Mouse (Mus musculus) liver, adult 2 months (tissue): ENCODE data around the gene Klf11.

Experiments used
- CTCF ChIP-seq: fragments of 200-500 bp; IDR thresholded peaks from 2 replicates; pipeline ENCODE4 v1.5.1; 2011; ENCODE audit warnings: low read depth, low read length, control low read depth
- POLR2A ChIP-seq: fragments of 200-500 bp; IDR thresholded peaks from 2 replicates; pipeline ENCODE4 v1.6.1; 2011; ENCODE audit warnings: low read length, control low read depth; ENCODE audit not compliant: insufficient read depth; ENCODE audit errors: extremely low read depth

- TF ChIP-seq CTCF (no peak), POLR2A (no peak)
Observed at GRCm38 (mm10) chr12:24623486-24624251, 27.4 kb upstream of the Klf11 start.
